Mouse (Mus musculus) megakaryocyte, embryonic 14.5 days (primary cell): ENCODE data around the gene Rnpep. TPM values are rescaled to one million over a fixed set of nuclear protein-coding genes. Genes with fewer than 3 reads are reported as not detected.

ENCODE experiments used
- H3K27me3 ChIP-seq: replicated peaks from 2 replicates; pipeline ENCODE3; 2012; ENCODE audit warnings: inconsistent platforms
- H3K36me3 ChIP-seq: replicated peaks from 2 replicates; pipeline ENCODE3; 2012; ENCODE audit warnings: low read length, inconsistent platforms, mixed read lengths
- H3K4me1 ChIP-seq: 2 replicates; pipeline ENCODE4 v1.6.1; 2012; ENCODE audit warnings: inconsistent platforms
- H3K4me3 ChIP-seq: replicated peaks from 2 replicates; pipeline ENCODE3; 2012; ENCODE audit warnings: moderate library complexity, mild to moderate bottlenecking, inconsistent platforms
- H3K9me3 ChIP-seq: 2 replicates; pipeline ENCODE4 v1.6.1; 2012; ENCODE audit warnings: inconsistent platforms
- FLI1 ChIP-seq: IDR thresholded peaks from 2 replicates; pipeline ENCODE4 v1.6.1; 2012; ENCODE audit warnings: low read length, inconsistent platforms, mixed read lengths
- GATA1 ChIP-seq: IDR thresholded peaks from 3 replicates; pipeline ENCODE4 v1.6.1; 2012; ENCODE audit warnings: mixed read lengths, low read length, inconsistent platforms, borderline replicate concordance
- polyA plus RNA-seq: library from polyadenylated mRNA; stranded (reverse); fragments of >175 nt; gene quantifications from 2 replicates; pipeline ENCODE4 v1.2.3, GENCODE M21; 2012; ENCODE audit warnings: low replicate concordance; ENCODE audit not compliant: insufficient read depth

Gene Rnpep
- 15.5 and 18.7 TPM in 2 replicates for polyA plus RNA-seq

GRCm38 (mm10) chr1:135283826-135284291 lies at the start of gene Rnpep:
Gene Rnpep (minus strand): TSS chr1:135284084.
- Histone ChIP-seq H3K36me3 (peaks cover 5% of the 10 kb centered on the region), H3K4me3 (peak within 1 kb of the TSS; percentile 95), H3K4me1 (peaks cover 29% of the 10 kb centered on the region), H3K27me3 (peaks cover 8% of the 10 kb centered on the region), H3K9me3 (no peaks in the 10 kb centered on the region)
- TF ChIP-seq GATA1 (no peak), FLI1 (no peak)

GRCm38 (mm10) chr1:135330578-135330977 lies 46.7 kb upstream of the Rnpep start:
- Histone ChIP-seq H3K4me1 (no peaks in the 10 kb centered on the region), H3K4me3 (no peak overlapping the region), H3K27me3 (peaks cover 73% of the 10 kb centered on the region), H3K36me3 (no peaks in the 10 kb centered on the region), H3K9me3 (no peaks in the 10 kb centered on the region)
- no peak for TF ChIP-seq FLI1
- TF ChIP-seq GATA1, result no peak

- peaks cover 83% of the 10 kb centered on the region for H3K27me3 ChIP-seq
- no peaks in the 10 kb centered on the region for H3K9me3 ChIP-seq
- TF ChIP-seq FLI1 (no peak), GATA1 (no peak)
- no peaks in the 10 kb centered on the region for H3K36me3 ChIP-seq
- H3K4me1 ChIP-seq, result no peaks in the 10 kb centered on the region
- H3K4me3 ChIP-seq, result no peak overlapping the region
These were observed 44.5 kb upstream of the Rnpep start for GRCm38 (mm10) chr1:135328368-135328767.

- no peak overlapping the region for H3K4me3 ChIP-seq
- H3K36me3 ChIP-seq, result no peaks in the 10 kb centered on the region
- no peak for TF ChIP-seq FLI1
- TF ChIP-seq GATA1, result no peak
- H3K9me3 ChIP-seq, result 0 out of 2 replicates have a peak, but pooled peaks cover 4% of the 10 kb centered on the region
- H3K4me1 ChIP-seq, result no peaks in the 10 kb centered on the region
- H3K27me3 ChIP-seq, result peaks cover 86% of the 10 kb centered on the region
These were observed 42.0 kb upstream of the Rnpep start for GRCm38 (mm10) chr1:135325934-135326333.

- peaks cover 86% of the 10 kb centered on the region for H3K27me3 ChIP-seq
- no peaks in the 10 kb centered on the region for H3K36me3 ChIP-seq
- 0 out of 2 replicates have a peak, but pooled peaks cover 4% of the 10 kb centered on the region for H3K9me3 ChIP-seq
- H3K4me1 ChIP-seq, result no peaks in the 10 kb centered on the region
- TF ChIP-seq FLI1 (no peak), GATA1 (no peak)
- H3K4me3 ChIP-seq, result no peak within 1 kb of the TSS
These were observed 40.7 kb upstream of the Rnpep start, which contains the start of gene Lmod1 for GRCm38 (mm10) chr1:135324571-135324970. Gene Lmod1 (plus strand): TSS chr1:135324807.

- H3K36me3 ChIP-seq, result no peaks in the 10 kb centered on the region
- no peaks in the 10 kb centered on the region for H3K4me1 ChIP-seq
- TF ChIP-seq GATA1 (no peak), FLI1 (no peak)
- H3K9me3 ChIP-seq, result 0 out of 2 replicates have a peak, but pooled peaks cover 4% of the 10 kb centered on the region
- H3K27me3 ChIP-seq, result peaks cover 78% of the 10 kb centered on the region
- no peak overlapping the region for H3K4me3 ChIP-seq
These were observed 39.5 kb upstream of the Rnpep start for GRCm38 (mm10) chr1:135323367-135323901.

- Histone ChIP-seq H3K27me3 (peaks cover 8% of the 10 kb centered on the region), H3K9me3 (no peaks in the 10 kb centered on the region), H3K36me3 (peaks cover 23% of the 10 kb centered on the region), H3K4me3 (peak within 1 kb of the TSS; percentile 99), H3K4me1 (peaks cover 23% of the 10 kb centered on the region)
- TF ChIP-seq FLI1, result no peak
- TF ChIP-seq GATA1, result no peak
These were observed 29.6 kb upstream of the Rnpep start, which contains the start of gene Timm17a for GRCm38 (mm10) chr1:135313284-135314031. Gene Timm17a (minus strand): TSS chr1:135313778.

- peaks cover 2% of the 10 kb centered on the region for H3K27me3 ChIP-seq
- no peaks in the 10 kb centered on the region for H3K9me3 ChIP-seq
- H3K36me3 ChIP-seq, result peaks cover 36% of the 10 kb centered on the region
- H3K4me3 ChIP-seq, result peak overlapping the region; percentile 99
- TF ChIP-seq FLI1, result no peak
- H3K4me1 ChIP-seq, result peaks cover 23% of the 10 kb centered on the region
These were observed 28.3 kb upstream of the Rnpep start for GRCm38 (mm10) chr1:135312201-135312600.

GRCm38 (mm10) chr1:135311356-135311755 lies 27.5 kb upstream of the Rnpep start:
- Histone ChIP-seq H3K9me3 (no peaks in the 10 kb centered on the region), H3K4me3 (no peak overlapping the region), H3K4me1 (peaks cover 23% of the 10 kb centered on the region), H3K36me3 (peaks cover 40% of the 10 kb centered on the region), H3K27me3 (peaks cover under 1% of the 10 kb centered on the region)
- TF ChIP-seq GATA1, result no peak
- TF ChIP-seq FLI1, result no peak

GRCm38 (mm10) chr1:135290908-135291307 lies 7.0 kb upstream of the Rnpep start:
- H3K4me1 ChIP-seq, result no peaks in the 10 kb centered on the region
- peaks cover 32% of the 10 kb centered on the region for H3K36me3 ChIP-seq
- TF ChIP-seq GATA1 (no peak), FLI1 (no peak)
- H3K9me3 ChIP-seq, result peaks cover 13% of the 10 kb centered on the region
- no peak overlapping the region for H3K4me3 ChIP-seq
- no peaks in the 10 kb centered on the region for H3K27me3 ChIP-seq
